Mouse (Mus musculus): ENCODE measurements around the gene Mrps35. TPM values are rescaled to one million over a fixed set of nuclear protein-coding genes. Genes with fewer than 3 reads are reported as not detected.

Gene Mrps35
- polyA plus RNA-seq, 1 experiment from 2014 or later = 95.7 TPM

GRCm38 (mm10) chr6:147105529-147105928 lies 63.0 kb downstream of the Mrps35 start:
- H3K4me3 ChIP-seq (ENCODE audit: low read length) = no peak overlapping the region
- H3K4me2 ChIP-seq (ENCODE audit: low read depth, low read length) = no peak overlapping the region
- no peak overlapping the region for H3K9ac ChIP-seq (ENCODE audit: low read length)
- no peak for ATAC-seq (ENCODE audit: low read depth)
- H3K27me3 ChIP-seq (ENCODE audit: control insufficient read depth, insufficient read depth, low read depth, low read length) = no peaks in the 10 kb centered on the region
- H3K4me1 ChIP-seq (replicated peaks; ENCODE audit: control insufficient read depth, insufficient read depth, low read length) = peaks cover 2% of the 10 kb centered on the region; the same call in 1 of the 2 replicates
- peaks cover 10% of the 10 kb centered on the region for H3K36me3 ChIP-seq (ENCODE audit: control insufficient read depth, insufficient read depth, low read length)
- WGBS = 81% methylated on average over 1 of the region's 1 CpGs
- H3K9me3 ChIP-seq (ENCODE audit: control insufficient read depth, low read length) = no peaks in the 10 kb centered on the region
- H3K27ac ChIP-seq (ENCODE audit: low read length) = no peak overlapping the region

GRCm38 (mm10) chr6:147106716-147107115 lies 64.2 kb downstream of the Mrps35 start:
- no peak overlapping the region for H3K4me2 ChIP-seq (ENCODE audit: low read depth, low read length)
- no peak for ATAC-seq (ENCODE audit: low read depth)
- H3K27ac ChIP-seq (ENCODE audit: low read length) = no peak overlapping the region
- no peaks in the 10 kb centered on the region for H3K9me3 ChIP-seq (ENCODE audit: control insufficient read depth, low read length)
- no peaks in the 10 kb centered on the region; the same call in 1 of the 2 replicates for H3K27me3 ChIP-seq (ENCODE audit: control insufficient read depth, insufficient read depth, low read depth, low read length)
- H3K36me3 ChIP-seq (ENCODE audit: control insufficient read depth, insufficient read depth, low read length) = peaks cover 10% of the 10 kb centered on the region
- WGBS = 95% methylated on average over 6 of the region's 6 CpGs
- H3K4me3 ChIP-seq (ENCODE audit: low read length) = no peak overlapping the region
- H3K4me1 ChIP-seq (replicated peaks; ENCODE audit: control insufficient read depth, insufficient read depth, low read length) = peaks cover 2% of the 10 kb centered on the region; the same call in 1 of the 2 replicates
- H3K9ac ChIP-seq (ENCODE audit: low read length) = no peak overlapping the region

- Histone ChIP-seq H3K27me3 (ENCODE audit: control insufficient read depth, insufficient read depth, low read depth, low read length) (no peaks in the 10 kb centered on the region; the same call in 1 of the 2 replicates), H3K9me3 (ENCODE audit: control insufficient read depth, low read length) (no peaks in the 10 kb centered on the region), H3K9ac (ENCODE audit: low read length) (no peak overlapping the region), H3K4me1 (replicated peaks; ENCODE audit: control insufficient read depth, insufficient read depth, low read length) (peaks cover 2% of the 10 kb centered on the region; the same call in 1 of the 2 replicates), H3K27ac (ENCODE audit: low read length) (no peak overlapping the region), H3K4me3 (ENCODE audit: low read length) (no peak overlapping the region), H3K4me2 (ENCODE audit: low read depth, low read length) (no peak overlapping the region), H3K36me3 (ENCODE audit: control insufficient read depth, insufficient read depth, low read length) (peaks cover 9% of the 10 kb centered on the region)
- ATAC-seq (ENCODE audit: low read depth) = peak; percentile 81
- 69% methylated on average over 7 of the region's 7 CpGs for WGBS
Measured at GRCm38 (mm10) chr6:147109283-147109682, 66.7 kb downstream of the Mrps35 start.

GRCm38 (mm10) chr6:147116579-147116978 lies 74.0 kb downstream of the Mrps35 start:
- ATAC-seq (ENCODE audit: low read depth) = peak; percentile 67; the same call in 1 of the 2 replicates
- Histone ChIP-seq H3K27ac (ENCODE audit: low read length) (no peak overlapping the region), H3K9me3 (ENCODE audit: control insufficient read depth, low read length) (no peaks in the 10 kb centered on the region), H3K27me3 (ENCODE audit: control insufficient read depth, insufficient read depth, low read depth, low read length) (no peaks in the 10 kb centered on the region), H3K36me3 (ENCODE audit: control insufficient read depth, insufficient read depth, low read length) (no peaks in the 10 kb centered on the region), H3K4me3 (ENCODE audit: low read length) (no peak overlapping the region), H3K9ac (ENCODE audit: low read length) (no peak overlapping the region), H3K4me2 (ENCODE audit: low read depth, low read length) (no peak overlapping the region), H3K4me1 (replicated peaks; ENCODE audit: control insufficient read depth, insufficient read depth, low read length) (no peaks in the 10 kb centered on the region)
- WGBS = 5% methylated on average over 10 of the region's 10 CpGs

- no peak for ATAC-seq (ENCODE audit: low read depth)
- Histone ChIP-seq H3K9ac (ENCODE audit: low read length) (no peak overlapping the region), H3K9me3 (ENCODE audit: control insufficient read depth, low read length) (no peaks in the 10 kb centered on the region), H3K36me3 (ENCODE audit: control insufficient read depth, insufficient read depth, low read length) (no peaks in the 10 kb centered on the region), H3K27ac (ENCODE audit: low read length) (no peak overlapping the region), H3K4me3 (ENCODE audit: low read length) (no peak overlapping the region), H3K4me1 (replicated peaks; ENCODE audit: control insufficient read depth, insufficient read depth, low read length) (no peaks in the 10 kb centered on the region), H3K4me2 (ENCODE audit: low read depth, low read length) (no peak overlapping the region), H3K27me3 (ENCODE audit: control insufficient read depth, insufficient read depth, low read depth, low read length) (no peaks in the 10 kb centered on the region)
- WGBS = 92% methylated on average over 7 of the region's 7 CpGs
Measured at GRCm38 (mm10) chr6:147117764-147118163, 75.2 kb downstream of the Mrps35 start.

GRCm38 (mm10) chr6:147118190-147118589 lies 75.6 kb downstream of the Mrps35 start:
- no peak overlapping the region for H3K4me2 ChIP-seq (ENCODE audit: low read depth, low read length)
- H3K27me3 ChIP-seq (ENCODE audit: control insufficient read depth, insufficient read depth, low read depth, low read length) = no peaks in the 10 kb centered on the region
- H3K9me3 ChIP-seq (ENCODE audit: control insufficient read depth, low read length) = no peaks in the 10 kb centered on the region
- H3K36me3 ChIP-seq (ENCODE audit: control insufficient read depth, insufficient read depth, low read length) = no peaks in the 10 kb centered on the region
- H3K27ac ChIP-seq (ENCODE audit: low read length) = no peak overlapping the region
- no peaks in the 10 kb centered on the region for H3K4me1 ChIP-seq (replicated peaks; ENCODE audit: control insufficient read depth, insufficient read depth, low read length)
- WGBS = 79% methylated on average over 3 of the region's 3 CpGs
- H3K9ac ChIP-seq (ENCODE audit: low read length) = no peak overlapping the region
- no peak overlapping the region for H3K4me3 ChIP-seq (ENCODE audit: low read length)
- ATAC-seq (ENCODE audit: low read depth) = no peak

- Histone ChIP-seq H3K4me2 (ENCODE audit: low read depth, low read length) (no peak overlapping the region), H3K9me3 (ENCODE audit: control insufficient read depth, low read length) (no peaks in the 10 kb centered on the region), H3K9ac (ENCODE audit: low read length) (no peak overlapping the region), H3K27ac (ENCODE audit: low read length) (no peak overlapping the region), H3K4me3 (ENCODE audit: low read length) (no peak overlapping the region), H3K36me3 (ENCODE audit: control insufficient read depth, insufficient read depth, low read length) (no peaks in the 10 kb centered on the region), H3K27me3 (ENCODE audit: control insufficient read depth, insufficient read depth, low read depth, low read length) (no peaks in the 10 kb centered on the region), H3K4me1 (replicated peaks; ENCODE audit: control insufficient read depth, insufficient read depth, low read length) (no peaks in the 10 kb centered on the region)
- no peak for ATAC-seq (ENCODE audit: low read depth)
- WGBS = 32% methylated on average over 6 of the region's 6 CpGs
Measured at GRCm38 (mm10) chr6:147121320-147121719, 78.8 kb downstream of the Mrps35 start.

Other genes starting within 250 kb of the Mrps35 start
- 3.9 and 4.4 TPM in 2 replicates for gene Arntl2, start 246.7 kb upstream of the Mrps35 start, polyA plus RNA-seq (2015; fragmentation: Nextera tagmentation; extraction: Ambion mirVana)
- gene Smco2, start 192.7 kb upstream of the Mrps35 start, polyA plus RNA-seq (2015; fragmentation: Nextera tagmentation; extraction: Ambion mirVana) = not detected in 2 replicates
- 46.8 and 50.5 TPM in 2 replicates for gene Ppfibp1, start 154.3 kb upstream of the Mrps35 start, polyA plus RNA-seq (2015; fragmentation: Nextera tagmentation; extraction: Ambion mirVana)
- gene 1700034J05Rik, start 88.3 kb upstream of the Mrps35 start, polyA plus RNA-seq (2015; fragmentation: Nextera tagmentation; extraction: Ambion mirVana) = 0.14 and 0.20 TPM in 2 replicates
- 0.73 and 0.87 TPM in 2 replicates for gene Rep15, start 10.2 kb upstream of the Mrps35 start, polyA plus RNA-seq (2015; fragmentation: Nextera tagmentation; extraction: Ambion mirVana)
- 7.5 and 8.2 TPM in 2 replicates for gene Mansc4, start 44.3 kb downstream of the Mrps35 start, polyA plus RNA-seq (2015; fragmentation: Nextera tagmentation; extraction: Ambion mirVana)
- gene Klhl42, start 48.6 kb downstream of the Mrps35 start, polyA plus RNA-seq (2015; fragmentation: Nextera tagmentation; extraction: Ambion mirVana) = 6.7 and 7.6 TPM in 2 replicates
- 7.8 and 11.8 TPM in 2 replicates for gene Pthlh, start 221.4 kb downstream of the Mrps35 start, polyA plus RNA-seq (2015; fragmentation: Nextera tagmentation; extraction: Ambion mirVana)

Measured in lung, embryonic 16.5 days (tissue).